Mouse (Mus musculus) midbrain, embryonic 14.5 days (tissue): ENCODE results near the gene Lrrc20. TPM values are rescaled to one million over a fixed set of nuclear protein-coding genes. Genes with fewer than 3 reads are reported as not detected.
A peak's percentile ranks its signal among the peaks of the same experiment; 100 is the strongest.

Source experiments
- ATAC-seq: fragments of 200-750 bp; cut with Nextera tagmentation; 2 replicates; pipeline ENCODE4 v1.8.0; 2017; ENCODE audit warnings: moderate number of reproducible peaks, moderate library complexity; ENCODE audit not compliant: low FRiP score, low TSS enrichment
- DNase-seq: peaks from one replicate; pipeline ENCODE4 v3.0.0-alpha.2; 2015
- H3K27ac ChIP-seq: fragments of 300-500 bp; sonication (generic); replicated peaks from 2 replicates; pipeline ENCODE4 v1.5.1; 2014; ENCODE audit warnings: mild to moderate bottlenecking, low read depth, low read length, moderate library complexity
- H3K27me3 ChIP-seq: fragments of 300-500 bp; sonication (generic); 2 replicates; pipeline ENCODE4 v1.6.1; 2014; ENCODE audit warnings: low read length, control low read depth, mixed read lengths; ENCODE audit not compliant: control insufficient read depth, insufficient read depth
- H3K36me3 ChIP-seq: fragments of 300-500 bp; sonication (generic); 2 replicates; pipeline ENCODE4 v1.6.1; 2014; ENCODE audit warnings: low read length, control low read depth; ENCODE audit not compliant: control insufficient read depth, insufficient read depth
- H3K4me1 ChIP-seq: fragments of 300-500 bp; sonication (generic); 2 replicates; pipeline ENCODE4 v1.6.1; 2014; ENCODE audit warnings: mild to moderate bottlenecking, antibody characterized with exemption, low read length, control low read depth; ENCODE audit not compliant: control insufficient read depth, insufficient read depth
- H3K4me2 ChIP-seq: fragments of 300-500 bp; sonication (generic); 2 replicates; pipeline ENCODE4 v1.6.1; 2014; ENCODE audit warnings: mild to moderate bottlenecking, low read length, moderate library complexity
- H3K4me3 ChIP-seq: fragments of 300-500 bp; sonication (generic); replicated peaks from 2 replicates; pipeline ENCODE4 v1.5.1; 2014; ENCODE audit warnings: low read depth, low read length
- H3K9ac ChIP-seq: fragments of 300-500 bp; sonication (generic); replicated peaks from 2 replicates; pipeline ENCODE4 v1.6.1; 2014; ENCODE audit warnings: mild to moderate bottlenecking, low read length, moderate library complexity
- H3K9me3 ChIP-seq: fragments of 300-500 bp; sonication (generic); 2 replicates; pipeline ENCODE4 v1.6.1; 2016; ENCODE audit warnings: low read length, control low read depth, mixed read lengths; ENCODE audit not compliant: control insufficient read depth
- WGBS: fragments of 180-500 bp; shearing (Covaris S2); extraction: QIAGEN DNeasy Blood & Tissue Kit; methylation state at CpG from one replicate; pipeline ENCODE4 v1.1.7; 2014; 5-methylcytosine and 5-hydroxymethylcytosine counted together
- polyA plus RNA-seq: library from polyadenylated mRNA; unstranded; fragments of >200 nt; fragmentation: Nextera tagmentation; extraction: Ambion mirVana; gene quantifications from 2 replicates; pipeline ENCODE4 v1.2.1, GENCODE M21; 2014

Lrrc20 gene
- polyA plus RNA-seq, 1 experiment from 2014 or later = 17.6 TPM

GRCm38 (mm10) chr10:61558631-61559030, 83.0 kb downstream of the Lrrc20 start:
- 76% methylated on average over 2 of the region's 2 CpGs for WGBS
- no peaks in the 10 kb centered on the region for H3K27me3 ChIP-seq

DNA sequence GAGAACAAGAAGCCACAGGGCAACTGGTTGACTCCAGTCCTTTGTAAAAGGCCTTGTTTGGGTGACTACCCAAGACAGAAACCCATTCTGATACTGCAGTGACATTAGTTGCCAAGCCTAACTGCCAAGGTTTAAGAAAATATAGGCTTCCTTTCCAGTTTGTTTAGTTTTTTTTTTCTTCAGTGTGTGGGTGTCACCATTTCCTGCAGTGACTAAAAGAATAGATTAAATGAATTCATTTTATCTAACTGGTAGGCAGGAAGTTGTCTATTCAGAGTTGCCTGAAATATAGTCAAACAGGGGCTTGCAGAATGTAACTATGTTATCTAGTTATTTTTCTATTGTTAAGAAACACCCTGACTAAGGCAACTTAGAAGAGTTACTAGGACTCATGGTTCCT, 83.9 kb downstream of the Lrrc20 start:
- no peaks in the 10 kb centered on the region for H3K9me3 ChIP-seq
- H3K27me3 ChIP-seq = no peaks in the 10 kb centered on the region
- no peak for DNase-seq
- H3K4me1 ChIP-seq = no peaks in the 10 kb centered on the region
- H3K4me2 ChIP-seq = no peak overlapping the region
- H3K4me3 ChIP-seq = no peak overlapping the region
- no peak for ATAC-seq
- H3K36me3 ChIP-seq = no peaks in the 10 kb centered on the region
- no peak overlapping the region for H3K9ac ChIP-seq
- no peak overlapping the region for H3K27ac ChIP-seq

More at GRCm38 (mm10) chr10:61558631-61559030, 83.0 kb downstream of the Lrrc20 start:
- Histone ChIP-seq H3K4me1 (no peaks in the 10 kb centered on the region), H3K36me3 (no peaks in the 10 kb centered on the region), H3K4me3 (no peak overlapping the region), H3K9me3 (no peaks in the 10 kb centered on the region), H3K4me2 (no peak overlapping the region), H3K27ac (no peak overlapping the region), H3K9ac (no peak overlapping the region)
- ATAC-seq = no peak
- DNase-seq = no peak

- no peak for ATAC-seq
- Histone ChIP-seq H3K4me1 (no peaks in the 10 kb centered on the region), H3K4me2 (no peak overlapping the region), H3K27me3 (no peaks in the 10 kb centered on the region), H3K9me3 (no peaks in the 10 kb centered on the region), H3K27ac (no peak overlapping the region), H3K9ac (no peak overlapping the region), H3K36me3 (no peaks in the 10 kb centered on the region), H3K4me3 (no peak overlapping the region)
- WGBS = 81% methylated on average over 9 of the region's 9 CpGs
- no peak for DNase-seq
These were observed 87.9 kb downstream of the Lrrc20 start for GRCm38 (mm10) chr10:61563550-61563949.

DNA sequence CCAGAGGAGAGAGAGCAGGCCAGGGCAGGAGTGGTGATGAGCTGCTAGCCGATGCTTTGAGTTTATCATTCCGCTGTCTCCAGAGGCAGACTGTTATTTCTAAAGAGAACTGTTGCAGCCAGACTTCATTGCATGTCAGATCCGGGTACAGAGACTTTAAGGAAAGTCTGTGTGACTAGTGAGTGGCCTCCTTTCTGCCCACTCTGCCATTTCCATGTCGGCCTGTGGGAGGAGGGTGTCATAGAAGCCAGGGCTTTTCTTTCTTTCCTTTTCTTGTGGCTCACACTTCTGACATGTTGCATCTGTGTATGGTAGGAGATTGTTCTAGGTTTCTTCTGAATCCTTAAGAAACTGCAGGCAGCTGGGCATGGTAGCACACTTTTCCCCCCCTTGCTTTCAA, 88.8 kb downstream of the Lrrc20 start:
- 78% methylated on average over 4 of the region's 4 CpGs for WGBS

GRCm38 (mm10) chr10:61570181-61570580, 94.6 kb downstream of the Lrrc20 start:
- 5% methylated on average over 10 of the region's 10 CpGs for WGBS
- no peaks in the 10 kb centered on the region for H3K36me3 ChIP-seq
- H3K9me3 ChIP-seq = no peaks in the 10 kb centered on the region
- ATAC-seq = peak; percentile 27; the same call in 1 of the 2 replicates
- no peaks in the 10 kb centered on the region for H3K27me3 ChIP-seq
- H3K4me3 ChIP-seq = no peak overlapping the region
- DNase-seq = peak; percentile 59
- H3K4me1 ChIP-seq = peaks cover 12% of the 10 kb centered on the region
- no peak overlapping the region for H3K27ac ChIP-seq
- peak overlapping the region; percentile 11; the same call in 1 of the 2 replicates for H3K4me2 ChIP-seq
- no peak overlapping the region for H3K9ac ChIP-seq

More for the DNA sequence above, 88.8 kb downstream of the Lrrc20 start:
- no peaks in the 10 kb centered on the region for H3K36me3 ChIP-seq
- H3K4me3 ChIP-seq = no peak overlapping the region
- no peaks in the 10 kb centered on the region for H3K27me3 ChIP-seq
- no peaks in the 10 kb centered on the region for H3K4me1 ChIP-seq
- H3K9me3 ChIP-seq = no peaks in the 10 kb centered on the region
- H3K27ac ChIP-seq = no peak overlapping the region
- no peak for DNase-seq
- H3K4me2 ChIP-seq = no peak overlapping the region
- no peak for ATAC-seq
- H3K9ac ChIP-seq = no peak overlapping the region

GRCm38 (mm10) chr10:61572126-61572525, 96.5 kb downstream of the Lrrc20 start:
- Histone ChIP-seq H3K36me3 (no peaks in the 10 kb centered on the region), H3K4me1 (peaks cover 26% of the 10 kb centered on the region), H3K4me3 (no peak overlapping the region), H3K9ac (no peak overlapping the region), H3K27me3 (no peaks in the 10 kb centered on the region), H3K4me2 (no peak overlapping the region), H3K9me3 (no peaks in the 10 kb centered on the region), H3K27ac (no peak overlapping the region)
- ATAC-seq = no peak
- WGBS = 47% methylated on average over 5 of the region's 5 CpGs
- peak; percentile 38 for DNase-seq

GRCm38 (mm10) chr10:61576120-61576767, 100.6 kb downstream of the Lrrc20 start:
- no peaks in the 10 kb centered on the region for H3K9me3 ChIP-seq
- H3K4me3 ChIP-seq = no peak overlapping the region
- H3K36me3 ChIP-seq = no peaks in the 10 kb centered on the region
- ATAC-seq = no peak
- WGBS = 32% methylated on average over 13 of the region's 13 CpGs
- no peak overlapping the region for H3K4me2 ChIP-seq
- H3K27ac ChIP-seq = peak overlapping the region; percentile 6
- H3K4me1 ChIP-seq = peaks cover 22% of the 10 kb centered on the region
- no peak overlapping the region; the same call in 1 of the 2 replicates for H3K9ac ChIP-seq
- no peaks in the 10 kb centered on the region for H3K27me3 ChIP-seq
- peak; percentile 78 for DNase-seq

- Histone ChIP-seq H3K9ac (no peak overlapping the region), H3K4me2 (no peak overlapping the region), H3K4me3 (no peak overlapping the region), H3K36me3 (no peaks in the 10 kb centered on the region), H3K4me1 (peaks cover 7% of the 10 kb centered on the region), H3K9me3 (no peaks in the 10 kb centered on the region), H3K27me3 (no peaks in the 10 kb centered on the region), H3K27ac (no peak overlapping the region)
- 81% methylated on average over 7 of the region's 7 CpGs for WGBS
- DNase-seq = no peak
- no peak for ATAC-seq
These were observed 111.7 kb downstream of the Lrrc20 start for GRCm38 (mm10) chr10:61587241-61587849.

- DNase-seq (no peak), ATAC-seq (no peak)
- Histone ChIP-seq H3K9ac (no peak overlapping the region), H3K4me2 (no peak overlapping the region), H3K27me3 (peaks cover 19% of the 10 kb centered on the region), H3K36me3 (no peaks in the 10 kb centered on the region), H3K27ac (no peak overlapping the region), H3K4me1 (peaks cover 6% of the 10 kb centered on the region; the same call in 1 of the 2 replicates), H3K4me3 (no peak overlapping the region), H3K9me3 (no peaks in the 10 kb centered on the region)
- WGBS = 83% methylated on average over 7 of the region's 7 CpGs
These were observed 122.4 kb downstream of the Lrrc20 start for GRCm38 (mm10) chr10:61597991-61598390.
